Mouse (Mus musculus) heart, embryonic 12.5 days (tissue): ENCODE data around the gene Luc7l. TPM values are rescaled to one million over a fixed set of nuclear protein-coding genes. Genes with fewer than 3 reads are reported as not detected.

Experiments
- ATAC-seq: fragments of 200-750 bp; cut with Nextera tagmentation; 2 replicates; pipeline ENCODE4 v1.8.0; 2017; ENCODE audit warnings: moderate TSS enrichment, moderate library complexity; ENCODE audit not compliant: insufficient number of reproducible peaks, low FRiP score
- H3K27ac ChIP-seq: fragments of 300-500 bp; sonication (generic); 2 replicates; pipeline ENCODE4 v1.5.1; 2016; ENCODE audit warnings: mild to moderate bottlenecking, moderate library complexity; ENCODE audit not compliant: poor library complexity, severe bottlenecking
- H3K27me3 ChIP-seq: fragments of 300-500 bp; sonication (generic); replicated peaks from 2 replicates; pipeline ENCODE4 v1.6.1; 2016; ENCODE audit warnings: mild to moderate bottlenecking, moderate library complexity
- H3K36me3 ChIP-seq: fragments of 300-500 bp; sonication (generic); 2 replicates; pipeline ENCODE4 v1.6.1; 2016; ENCODE audit warnings: mild to moderate bottlenecking, moderate library complexity
- H3K4me1 ChIP-seq: fragments of 300-500 bp; sonication (generic); replicated peaks from 2 replicates; pipeline ENCODE4 v1.6.1; 2016; ENCODE audit warnings: mild to moderate bottlenecking
- H3K4me2 ChIP-seq: fragments of 300-500 bp; sonication (generic); 2 replicates; pipeline ENCODE4 v1.6.1; 2016; ENCODE audit warnings: mild to moderate bottlenecking, moderate library complexity
- H3K4me3 ChIP-seq: fragments of 300-500 bp; sonication (generic); 2 replicates; pipeline ENCODE4 v1.5.1; 2016; ENCODE audit warnings: mild to moderate bottlenecking
- H3K9ac ChIP-seq: fragments of 300-500 bp; sonication (generic); 2 replicates; pipeline ENCODE4 v1.6.1; 2016; ENCODE audit warnings: mild to moderate bottlenecking, moderate library complexity
- H3K9me3 ChIP-seq: fragments of 300-500 bp; sonication (generic); replicated peaks from 2 replicates; pipeline ENCODE4 v1.6.1; 2016; ENCODE audit warnings: mild to moderate bottlenecking, moderate library complexity
- whole genome bisulfite sequencing: fragments of 180-500 bp; shearing (Covaris S2); methylation state at CpG from one replicate; pipeline ENCODE4 v1.1.7; 2016; 5-methylcytosine and 5-hydroxymethylcytosine counted together
- polyA plus RNA-seq: library from polyadenylated mRNA; unstranded; fragments of >200 nt; fragmentation: Nextera tagmentation; extraction: Ambion mirVana; gene quantifications from 2 replicates; pipeline ENCODE4 v1.2.1, GENCODE M21; 2016

The Luc7l gene
- polyA plus RNA-seq: 72.3 and 77.0 TPM in 2 replicates

DNA sequence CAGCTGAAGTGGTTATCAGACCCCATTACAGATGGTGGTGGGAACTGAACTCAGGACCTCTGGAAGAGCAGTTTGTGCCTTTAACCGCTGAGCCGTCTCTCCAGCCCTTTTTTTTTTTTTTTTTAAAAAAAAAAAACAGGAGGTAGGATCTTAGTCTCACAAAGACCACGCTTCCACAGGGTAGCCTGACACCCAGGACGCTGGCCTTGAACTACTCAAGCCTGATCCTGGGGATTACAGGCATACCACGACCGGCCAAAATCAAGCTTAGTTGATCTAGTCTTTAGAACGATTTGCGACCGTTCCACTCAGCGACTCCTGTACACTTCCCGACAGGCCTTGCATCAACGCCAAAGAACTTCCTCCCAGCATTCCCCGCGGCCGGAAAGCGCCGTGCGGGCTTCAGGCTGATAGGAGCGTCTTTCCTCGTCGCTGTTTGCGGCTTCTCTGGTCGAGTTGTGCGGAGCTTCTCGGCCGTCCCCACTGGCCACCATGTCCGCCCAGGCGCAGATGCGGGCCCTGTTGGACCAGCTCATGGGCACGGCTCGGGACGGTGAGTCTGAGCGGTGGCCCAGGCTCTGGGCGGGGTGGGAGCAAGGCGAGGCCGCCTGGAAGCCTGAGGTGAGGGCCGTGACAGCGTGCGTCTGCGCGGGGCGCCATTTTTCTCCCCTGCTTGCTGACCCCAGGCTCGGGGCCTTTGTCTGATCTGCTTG lies at the start of gene Luc7l:
Luc7l (plus strand) TSS at position 358 of the 713 bp plus-strand sequence.
- H3K27me3 ChIP-seq: no peaks in the 10 kb centered on the region
- peak within 1 kb of the TSS; percentile 68 for H3K4me2 ChIP-seq
- peaks cover 10% of the 10 kb centered on the region for H3K4me1 ChIP-seq
- peak; percentile 97 for ATAC-seq
- peak within 1 kb of the TSS; percentile 98 for H3K27ac ChIP-seq
- 0% methylated on average over 43 of the region's 43 CpGs for WGBS
- peaks cover 16% of the 10 kb centered on the region for H3K36me3 ChIP-seq
- H3K4me3 ChIP-seq: peak within 1 kb of the TSS; percentile 92
- peak within 1 kb of the TSS; percentile 97 for H3K9ac ChIP-seq
- no peaks in the 10 kb centered on the region for H3K9me3 ChIP-seq

DNA sequence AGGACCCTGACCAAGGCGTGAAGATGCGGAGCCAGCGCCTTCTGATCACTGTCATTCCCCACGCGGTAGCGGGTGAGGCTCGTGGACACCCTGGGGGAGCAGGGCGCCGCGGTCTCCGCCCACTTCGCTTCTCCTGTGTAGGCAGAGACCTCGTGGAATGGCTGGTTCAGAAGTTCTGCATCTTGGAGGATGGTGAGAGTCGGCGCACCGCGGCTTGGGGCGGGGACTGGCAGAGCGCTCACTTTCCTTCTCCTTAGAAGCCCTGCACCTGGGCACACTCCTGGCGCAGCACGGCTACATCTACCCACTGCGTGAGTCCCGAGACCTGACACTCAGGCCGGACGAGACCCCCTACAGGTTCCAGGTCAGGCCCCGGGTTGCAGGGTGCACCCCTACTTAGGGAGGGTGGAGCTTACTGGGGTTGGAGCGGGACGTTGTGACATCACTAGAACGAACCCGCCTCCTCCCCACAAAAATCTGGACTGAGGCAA lies 49.3 kb upstream of the Luc7l start:
- no peak for ATAC-seq
- Histone ChIP-seq H3K4me3 (peak overlapping the region; percentile 55), H3K27me3 (peaks cover 79% of the 10 kb centered on the region), H3K36me3 (no peaks in the 10 kb centered on the region), H3K9me3 (no peaks in the 10 kb centered on the region), H3K4me1 (peaks cover 15% of the 10 kb centered on the region), H3K27ac (no peak overlapping the region), H3K4me2 (peak overlapping the region; percentile 98), H3K9ac (peak overlapping the region; percentile 25)
- 2% methylated on average over 30 of the region's 30 CpGs for WGBS

DNA sequence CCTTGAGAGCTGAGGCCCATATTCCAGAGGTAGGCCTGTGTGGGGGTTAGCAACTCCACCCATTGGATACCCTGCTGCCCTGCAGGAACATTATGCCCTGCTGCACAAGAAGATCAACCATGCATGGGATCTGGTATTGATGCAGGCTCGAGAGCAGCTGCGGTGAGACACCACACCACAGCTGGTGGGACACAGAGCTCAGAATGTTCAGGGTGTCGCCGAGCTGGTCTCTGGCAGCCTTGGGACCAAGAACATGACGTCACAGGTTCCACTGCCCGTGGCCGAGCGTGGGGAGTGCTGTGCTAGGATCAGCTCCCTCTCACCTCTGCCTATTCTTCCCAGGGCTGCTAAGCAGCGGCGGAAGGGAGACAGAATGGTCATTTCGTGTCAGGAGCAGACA lies 47.9 kb upstream of the Luc7l start:
- Histone ChIP-seq H3K27ac (no peak overlapping the region), H3K36me3 (no peaks in the 10 kb centered on the region), H3K27me3 (peaks cover 65% of the 10 kb centered on the region), H3K4me2 (no peak overlapping the region), H3K9ac (no peak overlapping the region), H3K9me3 (no peaks in the 10 kb centered on the region), H3K4me3 (no peak overlapping the region), H3K4me1 (peaks cover 15% of the 10 kb centered on the region)
- ATAC-seq: no peak
- 33% methylated on average over 11 of the region's 11 CpGs for WGBS

DNA sequence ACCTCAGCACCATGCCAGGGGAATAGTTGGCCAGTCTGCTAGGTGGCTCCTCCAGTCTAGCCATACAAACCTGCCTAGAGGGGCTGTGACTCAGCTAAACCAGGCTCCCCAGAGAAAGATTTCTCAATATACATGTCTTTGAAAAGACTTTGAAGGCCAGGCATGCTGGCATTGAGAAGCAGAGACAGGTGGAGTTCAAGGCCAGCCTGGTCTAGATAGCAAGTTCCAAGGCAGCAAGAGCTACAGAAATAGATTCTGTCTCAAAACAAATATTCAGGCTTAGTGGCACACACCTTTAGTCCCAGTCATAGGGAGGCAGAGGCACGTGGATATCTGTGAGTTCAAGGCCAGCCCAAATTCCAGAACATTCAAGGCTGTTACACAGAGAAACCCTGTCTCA lies 46.3 kb upstream of the Luc7l start:
- H3K36me3 ChIP-seq: no peaks in the 10 kb centered on the region
- peaks cover 51% of the 10 kb centered on the region for H3K27me3 ChIP-seq
- H3K4me2 ChIP-seq: no peak overlapping the region
- peaks cover 7% of the 10 kb centered on the region for H3K4me1 ChIP-seq
- H3K27ac ChIP-seq: no peak overlapping the region
- H3K9me3 ChIP-seq: no peaks in the 10 kb centered on the region
- no peak for ATAC-seq
- H3K4me3 ChIP-seq: no peak overlapping the region
- no peak overlapping the region for H3K9ac ChIP-seq
- WGBS: 37% methylated on average over 1 of the region's 1 CpGs

DNA sequence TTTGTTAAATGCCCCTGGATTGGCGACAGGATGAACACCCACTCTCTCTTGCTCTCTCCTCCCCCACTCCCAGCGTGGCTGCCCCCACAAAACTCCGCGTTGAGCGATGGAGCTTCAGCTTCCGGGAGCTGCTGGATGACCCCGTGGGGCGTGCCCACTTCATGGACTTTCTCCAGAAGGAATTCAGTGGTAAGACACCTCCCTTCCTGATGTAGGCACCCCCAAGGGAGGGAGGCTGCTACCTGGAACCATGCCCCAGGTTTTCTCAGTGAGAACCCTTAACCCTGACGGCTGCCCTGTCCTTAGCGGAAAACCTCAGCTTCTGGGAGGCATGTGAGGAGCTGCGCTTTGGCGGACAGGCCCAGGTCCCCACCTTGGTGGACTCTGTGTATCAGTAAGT lies 45.0 kb upstream of the Luc7l start, which contains the start of gene Arhgdig:
Arhgdig (minus strand) TSS at position 101 of the 400 bp plus-strand sequence.
- H3K27ac ChIP-seq: no peak within 1 kb of the TSS
- H3K4me2 ChIP-seq: no peak within 1 kb of the TSS
- no peak within 1 kb of the TSS for H3K9ac ChIP-seq
- no peaks in the 10 kb centered on the region for H3K9me3 ChIP-seq
- no peak within 1 kb of the TSS for H3K4me3 ChIP-seq
- H3K4me1 ChIP-seq: peaks cover 2% of the 10 kb centered on the region
- peaks cover 2% of the 10 kb centered on the region; the same call in 1 of the 2 replicates for H3K36me3 ChIP-seq
- WGBS: 86% methylated on average over 12 of the region's 12 CpGs
- H3K27me3 ChIP-seq: peaks cover 38% of the 10 kb centered on the region
- ATAC-seq: no peak

DNA sequence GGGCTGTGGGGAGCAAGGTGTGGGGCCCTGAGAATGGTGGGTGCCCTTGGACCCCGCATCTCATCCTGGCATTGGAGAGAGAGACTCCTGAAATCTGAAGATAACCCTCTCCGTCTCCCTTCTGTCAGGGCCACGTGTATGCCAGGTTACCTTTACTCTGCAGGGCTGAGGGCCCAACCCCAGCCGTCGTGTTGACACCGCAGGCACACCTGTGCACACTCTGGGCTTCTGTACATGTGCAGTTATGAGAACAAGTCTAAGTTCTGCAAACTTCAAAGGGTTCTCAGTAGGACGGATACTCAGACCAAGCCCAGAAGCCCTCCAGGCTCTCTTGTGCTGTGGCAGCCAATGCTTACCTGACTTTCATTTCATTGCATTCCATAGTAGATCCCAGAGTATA lies 40.5 kb upstream of the Luc7l start:
- H3K4me1 ChIP-seq: no peaks in the 10 kb centered on the region
- H3K27ac ChIP-seq: no peak overlapping the region
- H3K9me3 ChIP-seq: no peaks in the 10 kb centered on the region
- no peak overlapping the region for H3K4me2 ChIP-seq
- no peak overlapping the region for H3K4me3 ChIP-seq
- H3K9ac ChIP-seq: no peak overlapping the region
- WGBS: 85% methylated on average over 7 of the region's 7 CpGs
- H3K36me3 ChIP-seq: peaks cover 15% of the 10 kb centered on the region
- ATAC-seq: no peak
- H3K27me3 ChIP-seq: peaks cover 7% of the 10 kb centered on the region

DNA sequence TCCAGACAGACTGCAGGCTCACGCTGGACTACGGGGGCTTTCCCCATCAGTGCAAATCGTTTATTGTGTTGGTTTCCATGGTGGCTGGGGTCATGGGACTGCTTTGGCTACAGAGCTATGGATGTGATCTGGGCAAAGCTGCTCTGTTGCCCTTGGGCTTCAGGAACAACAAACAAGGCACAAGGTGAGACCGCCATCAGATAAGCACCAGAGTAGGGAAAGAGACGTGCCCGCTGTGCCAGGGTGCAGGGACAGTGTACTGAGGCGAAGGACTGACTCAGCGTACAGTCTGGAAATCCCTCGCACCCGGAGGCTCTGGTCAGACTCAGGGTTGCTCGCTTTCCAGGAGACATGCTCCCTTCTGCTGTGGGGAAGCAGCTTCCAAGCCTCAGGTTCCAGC lies 40.0 kb upstream of the Luc7l start:
- no peak overlapping the region for H3K27ac ChIP-seq
- H3K27me3 ChIP-seq: peaks cover 5% of the 10 kb centered on the region
- no peak overlapping the region for H3K4me2 ChIP-seq
- WGBS: 85% methylated on average over 11 of the region's 11 CpGs
- peaks cover 15% of the 10 kb centered on the region for H3K36me3 ChIP-seq
- ATAC-seq: no peak
- no peak overlapping the region for H3K4me3 ChIP-seq
- H3K9ac ChIP-seq: no peak overlapping the region
- no peaks in the 10 kb centered on the region for H3K4me1 ChIP-seq
- no peaks in the 10 kb centered on the region for H3K9me3 ChIP-seq

DNA sequence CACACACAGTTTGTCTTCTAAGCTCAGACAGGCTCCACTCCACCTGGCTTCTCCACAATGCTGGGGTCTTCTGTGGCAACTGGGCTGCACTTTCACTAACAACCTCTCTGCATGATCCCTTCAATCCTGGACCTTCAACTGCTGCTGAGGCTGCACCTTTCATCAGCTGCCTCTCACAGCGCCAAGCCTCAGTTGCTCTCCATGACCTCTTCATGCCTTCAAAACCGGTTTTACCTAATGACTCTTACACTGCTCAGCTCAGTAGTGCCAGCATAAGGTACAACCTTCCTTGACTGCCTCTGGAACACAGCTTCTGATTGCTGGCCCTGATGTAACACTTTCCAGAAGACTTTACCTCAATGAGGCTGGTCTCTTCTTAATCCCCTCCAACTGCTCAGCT lies 31.2 kb upstream of the Luc7l start:
- no peak overlapping the region for H3K4me2 ChIP-seq
- no peaks in the 10 kb centered on the region for H3K9me3 ChIP-seq
- peaks cover 3% of the 10 kb centered on the region; the same call in 1 of the 2 replicates for H3K36me3 ChIP-seq
- H3K27ac ChIP-seq: no peak overlapping the region
- 0 out of 2 replicates have a peak, but pooled peaks cover 7% of the 10 kb centered on the region for H3K4me1 ChIP-seq
- no peak for ATAC-seq
- no peaks in the 10 kb centered on the region for H3K27me3 ChIP-seq
- H3K9ac ChIP-seq: no peak overlapping the region
- 68% methylated on average over 2 of the region's 2 CpGs for WGBS
- H3K4me3 ChIP-seq: no peak overlapping the region

DNA sequence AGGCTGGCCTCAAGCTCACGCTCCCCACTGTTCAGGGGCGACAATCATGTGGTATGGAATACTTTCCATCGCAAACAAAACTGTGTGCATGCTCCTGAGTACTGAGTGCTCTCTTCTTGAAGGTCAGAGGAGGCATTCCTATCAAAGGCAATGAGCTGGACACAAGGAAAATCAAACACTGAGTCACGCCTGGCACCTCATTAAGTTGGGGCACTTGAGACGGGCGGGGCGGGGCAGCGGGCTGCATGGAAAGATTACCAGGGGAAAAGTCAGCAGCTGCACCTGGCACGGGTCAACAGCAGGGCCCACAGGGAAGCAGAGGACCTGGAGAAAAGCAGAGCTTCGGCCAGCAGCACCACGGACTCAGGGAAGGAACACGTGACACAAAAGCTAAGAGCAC lies 27.5 kb upstream of the Luc7l start:
- ATAC-seq: no peak
- no peak overlapping the region for H3K9ac ChIP-seq

DNA sequence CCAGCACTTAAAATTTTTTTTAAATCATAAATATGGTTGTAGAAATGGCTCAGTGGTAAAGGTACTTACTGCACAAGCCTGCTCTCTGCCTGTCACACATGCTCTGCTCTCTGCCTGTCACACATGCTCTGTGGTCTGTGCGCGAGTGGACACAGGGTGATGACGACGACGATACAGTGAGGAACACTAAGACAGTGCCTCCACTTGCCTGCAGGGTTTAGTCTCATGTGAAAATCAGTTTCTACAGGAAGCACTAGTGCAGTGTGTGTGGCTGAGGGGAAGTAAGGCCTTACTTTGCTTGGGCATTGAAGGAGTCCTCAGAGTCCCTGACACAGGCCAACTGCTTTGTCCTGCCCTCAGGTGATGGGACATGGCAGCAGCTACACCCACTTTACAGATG lies 22.9 kb upstream of the Luc7l start:
- Histone ChIP-seq H3K27ac (no peak overlapping the region), H3K4me2 (no peak overlapping the region), H3K9me3 (no peaks in the 10 kb centered on the region), H3K4me1 (0 out of 2 replicates have a peak, but pooled peaks cover 7% of the 10 kb centered on the region), H3K9ac (no peak overlapping the region), H3K36me3 (no peaks in the 10 kb centered on the region), H3K4me3 (no peak overlapping the region), H3K27me3 (no peaks in the 10 kb centered on the region)
- no peak for ATAC-seq
- WGBS: 82% methylated on average over 5 of the region's 5 CpGs

More for the DNA sequence above, 27.5 kb upstream of the Luc7l start:
- Histone ChIP-seq H3K27ac (no peak overlapping the region), H3K36me3 (peaks cover under 1% of the 10 kb centered on the region; the same call in 1 of the 2 replicates), H3K4me3 (no peak overlapping the region), H3K4me1 (0 out of 2 replicates have a peak, but pooled peaks cover 7% of the 10 kb centered on the region), H3K4me2 (no peak overlapping the region), H3K9me3 (no peaks in the 10 kb centered on the region), H3K27me3 (no peaks in the 10 kb centered on the region)
- WGBS: 66% methylated on average over 12 of the region's 12 CpGs

DNA sequence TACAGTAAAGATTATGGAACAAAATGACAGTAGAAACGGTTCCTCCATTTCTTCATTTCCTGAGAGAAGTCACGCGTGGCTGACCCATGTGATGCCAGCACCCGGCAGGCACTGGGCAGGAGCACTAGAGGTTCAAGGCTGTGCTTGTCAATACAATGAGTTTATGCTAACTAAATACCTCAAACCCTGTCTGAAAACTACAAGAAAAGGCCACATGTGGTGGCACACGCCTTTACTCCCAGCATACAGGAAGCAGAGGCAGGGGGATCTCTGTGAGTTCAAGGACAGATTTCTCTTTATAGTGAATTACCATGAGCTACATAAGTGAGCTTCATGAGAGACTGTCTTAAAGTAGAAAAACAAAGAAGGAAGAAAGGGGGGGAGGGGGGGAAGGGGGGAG lies 21.5 kb upstream of the Luc7l start:
- H3K36me3 ChIP-seq: no peaks in the 10 kb centered on the region
- ATAC-seq: no peak
- H3K9ac ChIP-seq: no peak overlapping the region
- H3K27ac ChIP-seq: no peak overlapping the region
- H3K27me3 ChIP-seq: no peaks in the 10 kb centered on the region
- no peak overlapping the region for H3K4me3 ChIP-seq
- H3K4me1 ChIP-seq: no peaks in the 10 kb centered on the region
- no peak overlapping the region for H3K4me2 ChIP-seq
- no peaks in the 10 kb centered on the region for H3K9me3 ChIP-seq
- WGBS: 83% methylated on average over 5 of the region's 5 CpGs
